Mouse (Mus musculus): ENCODE measurements around the gene 4833427G06Rik. TPM values are rescaled to one million over a fixed set of nuclear protein-coding genes. Genes with fewer than 3 reads are reported as not detected.

Gene 4833427G06Rik
- polyA plus RNA-seq, 1 experiment = 39.0 TPM

DNA sequence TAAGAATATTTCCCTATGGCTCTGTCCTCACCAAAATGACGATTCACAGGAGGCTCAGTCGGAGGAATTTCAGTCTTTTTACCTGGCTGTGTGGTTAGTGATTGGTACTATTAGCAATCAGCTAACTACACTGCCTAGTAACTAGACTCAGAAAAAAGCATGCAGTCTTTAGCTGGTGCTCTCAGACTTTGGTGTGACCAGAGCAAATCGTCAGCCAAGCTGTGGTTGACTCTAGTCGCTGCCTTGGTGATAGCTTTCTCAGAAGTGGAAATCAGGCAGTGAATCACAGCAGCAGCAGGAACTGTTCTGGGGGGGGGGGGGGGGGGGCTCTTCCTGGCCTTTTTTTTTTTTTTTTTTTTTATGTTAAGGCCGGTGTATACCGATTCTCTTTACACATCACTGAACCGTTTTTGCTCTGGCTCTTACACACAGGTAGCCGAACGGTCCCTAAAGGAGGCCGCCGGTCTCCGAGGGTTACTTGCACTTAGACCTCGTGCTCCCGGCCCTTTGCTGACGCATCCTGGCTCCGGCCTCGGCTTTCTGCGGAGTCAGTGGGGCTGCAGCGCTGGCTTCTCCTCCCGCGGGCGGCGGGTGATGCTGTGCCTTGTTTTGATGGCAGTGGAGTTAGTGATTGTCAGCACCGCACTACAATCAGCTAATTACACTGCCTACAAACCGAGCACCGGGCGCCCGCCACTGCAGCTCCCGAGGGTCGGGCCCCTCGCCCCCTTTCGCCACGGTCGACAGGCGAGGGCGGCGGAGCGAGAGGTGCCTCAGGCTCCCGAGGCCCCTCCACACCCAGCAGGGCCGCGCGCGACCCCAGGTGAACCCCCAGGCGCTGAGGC, 1.3 kb upstream of the 4833427G06Rik start:
- peaks cover 2% of the 10 kb centered on the region; the same call in 1 of the 2 replicates for H3K36me3 ChIP-seq (ENCODE audit: control insufficient read depth, insufficient read depth, low read length)
- peak; percentile 37; the same call in 1 of the 2 replicates for TF ChIP-seq POLR2A (IDR thresholded peaks at IDR 0.05; ENCODE audit: control insufficient read depth, low read depth, low read length)
- no peak for TF ChIP-seq CTCF (IDR thresholded peaks at IDR 0.05; ENCODE audit: control insufficient read depth, insufficient read depth, insufficient replicate concordance, low read depth, low read length)
- peak overlapping the region; percentile 92 for H3K4me3 ChIP-seq (ENCODE audit: control insufficient read depth, low read depth, low read length)
- H3K27ac ChIP-seq (ENCODE audit: control insufficient read depth, insufficient read depth, low read depth, low read length) = peak overlapping the region; percentile 99
- H3K27me3 ChIP-seq (ENCODE audit: control insufficient read depth, insufficient read depth, low read length) = no peaks in the 10 kb centered on the region
- peaks cover 4% of the 10 kb centered on the region; the same call in 1 of the 2 replicates for H3K4me1 ChIP-seq (ENCODE audit: control insufficient read depth, insufficient read depth, low read length)

DNA sequence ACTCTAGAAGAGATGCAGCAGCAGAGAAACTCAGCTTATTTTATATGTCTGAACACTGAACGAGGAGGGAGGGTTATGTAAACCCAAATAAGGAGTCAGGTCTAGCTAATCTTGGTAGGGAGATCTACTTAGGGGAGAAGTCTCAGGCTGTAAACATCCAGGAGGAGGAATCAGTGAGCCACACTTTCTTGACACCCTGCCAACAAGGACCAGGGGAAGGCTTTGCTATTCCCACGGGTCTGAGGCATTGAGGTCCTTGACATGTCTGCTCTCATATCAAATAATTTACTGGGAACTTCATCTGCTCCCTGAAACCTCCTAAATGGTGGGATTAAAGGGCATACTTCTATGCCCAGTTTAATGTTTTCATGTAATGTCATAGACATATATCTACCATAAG, 5.6 kb downstream of the 4833427G06Rik start:
- Histone ChIP-seq H3K27me3 (ENCODE audit: control insufficient read depth, insufficient read depth, low read length) (no peaks in the 10 kb centered on the region), H3K4me3 (ENCODE audit: control insufficient read depth, low read depth, low read length) (no peak overlapping the region), H3K4me1 (ENCODE audit: control insufficient read depth, insufficient read depth, low read length) (no peaks in the 10 kb centered on the region), H3K36me3 (ENCODE audit: control insufficient read depth, insufficient read depth, low read length) (peaks cover 1% of the 10 kb centered on the region), H3K27ac (ENCODE audit: control insufficient read depth, insufficient read depth, low read depth, low read length) (no peak overlapping the region)
- TF ChIP-seq POLR2A (IDR thresholded peaks at IDR 0.05; ENCODE audit: control insufficient read depth, low read depth, low read length) (no peak), CTCF (IDR thresholded peaks at IDR 0.05; ENCODE audit: control insufficient read depth, insufficient read depth, insufficient replicate concordance, low read depth, low read length) (no peak)

DNA sequence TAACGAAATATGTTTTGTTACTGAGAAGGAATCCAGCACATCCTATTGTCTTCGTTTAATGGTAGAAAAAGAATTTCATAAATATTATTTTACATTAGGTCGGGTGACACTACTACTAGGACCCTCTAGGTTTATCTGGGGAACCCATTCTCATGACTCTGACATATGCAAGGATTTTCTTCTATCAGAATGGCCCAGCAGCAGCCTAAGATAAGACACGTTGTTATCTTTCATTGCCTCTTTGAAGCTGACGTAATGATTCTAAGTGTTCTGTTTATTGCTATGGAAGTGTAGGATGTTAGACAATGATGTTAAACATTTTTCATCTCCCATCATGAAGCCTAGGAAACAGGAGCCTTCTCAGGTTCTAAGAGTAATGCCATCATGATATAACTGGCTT, 8.2 kb downstream of the 4833427G06Rik start:
- Histone ChIP-seq H3K27ac (ENCODE audit: control insufficient read depth, insufficient read depth, low read depth, low read length) (no peak overlapping the region), H3K4me3 (ENCODE audit: control insufficient read depth, low read depth, low read length) (no peak overlapping the region), H3K4me1 (ENCODE audit: control insufficient read depth, insufficient read depth, low read length) (no peaks in the 10 kb centered on the region), H3K36me3 (ENCODE audit: control insufficient read depth, insufficient read depth, low read length) (peaks cover 1% of the 10 kb centered on the region), H3K27me3 (ENCODE audit: control insufficient read depth, insufficient read depth, low read length) (no peaks in the 10 kb centered on the region)
- TF ChIP-seq CTCF (IDR thresholded peaks at IDR 0.05; ENCODE audit: control insufficient read depth, insufficient read depth, insufficient replicate concordance, low read depth, low read length) (no peak), POLR2A (IDR thresholded peaks at IDR 0.05; ENCODE audit: control insufficient read depth, low read depth, low read length) (no peak)

DNA sequence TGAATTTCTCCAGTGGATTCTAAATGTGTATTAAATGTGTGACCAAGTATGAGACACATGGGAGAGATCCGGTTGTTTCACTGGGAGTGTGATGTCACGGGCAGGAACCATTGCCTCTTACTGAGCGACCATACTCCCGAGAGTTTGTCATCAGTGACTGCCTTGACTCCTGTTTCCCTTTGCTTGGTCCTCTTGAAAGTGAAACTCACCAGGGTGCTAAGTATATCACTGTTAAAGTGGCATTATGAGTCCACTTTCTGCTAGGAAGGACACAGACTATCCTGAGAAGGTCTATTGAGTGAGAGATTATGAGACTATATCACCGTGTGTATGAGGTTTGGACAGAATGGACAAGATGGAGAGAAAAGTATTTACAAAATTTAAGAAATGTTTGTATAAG, 20.3 kb downstream of the 4833427G06Rik start:
- H3K4me1 ChIP-seq (ENCODE audit: control insufficient read depth, insufficient read depth, low read length) = peaks cover 6% of the 10 kb centered on the region
- H3K27me3 ChIP-seq (ENCODE audit: control insufficient read depth, insufficient read depth, low read length) = no peaks in the 10 kb centered on the region
- no peak overlapping the region for H3K27ac ChIP-seq (ENCODE audit: control insufficient read depth, insufficient read depth, low read depth, low read length)
- no peak overlapping the region for H3K4me3 ChIP-seq (ENCODE audit: control insufficient read depth, low read depth, low read length)
- no peak for TF ChIP-seq CTCF (IDR thresholded peaks at IDR 0.05; ENCODE audit: control insufficient read depth, insufficient read depth, insufficient replicate concordance, low read depth, low read length)
- TF ChIP-seq POLR2A (IDR thresholded peaks at IDR 0.05; ENCODE audit: control insufficient read depth, low read depth, low read length) = no peak
- H3K36me3 ChIP-seq (ENCODE audit: control insufficient read depth, insufficient read depth, low read length) = no peaks in the 10 kb centered on the region

DNA sequence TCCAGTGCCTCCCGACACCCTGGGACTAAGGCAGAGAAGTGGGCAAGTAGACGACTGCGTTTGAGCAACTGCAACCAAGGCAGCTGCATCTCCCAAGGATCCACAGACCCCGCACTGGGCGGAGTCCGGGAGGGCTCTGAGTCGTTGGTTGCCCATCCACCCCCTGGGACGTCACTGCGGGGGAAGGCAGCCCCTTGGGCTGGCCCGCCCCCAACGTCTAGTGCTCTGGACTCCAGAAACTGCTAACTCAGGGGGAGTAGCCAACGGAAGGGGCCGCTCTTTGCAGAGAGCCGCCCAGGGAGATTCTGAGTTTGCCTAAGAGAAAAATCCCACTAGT, 24.9 kb downstream of the 4833427G06Rik start, which contains the start of gene Layn:
TSS of gene Layn (minus strand) at position 116 of the 337 bp plus-strand sequence.
- no peaks in the 10 kb centered on the region for H3K27me3 ChIP-seq (ENCODE audit: control insufficient read depth, insufficient read depth, low read length)
- H3K4me3 ChIP-seq (ENCODE audit: control insufficient read depth, low read depth, low read length) = peak within 1 kb of the TSS; percentile 66
- no peak within 1 kb of the TSS; the same call in 1 of the 2 replicates for H3K27ac ChIP-seq (ENCODE audit: control insufficient read depth, insufficient read depth, low read depth, low read length)
- H3K4me1 ChIP-seq (ENCODE audit: control insufficient read depth, insufficient read depth, low read length) = peaks cover 9% of the 10 kb centered on the region
- TF ChIP-seq POLR2A (IDR thresholded peaks at IDR 0.05; ENCODE audit: control insufficient read depth, low read depth, low read length) (no peak), CTCF (IDR thresholded peaks at IDR 0.05; ENCODE audit: control insufficient read depth, insufficient read depth, insufficient replicate concordance, low read depth, low read length) (no peak)
- H3K36me3 ChIP-seq (ENCODE audit: control insufficient read depth, insufficient read depth, low read length) = no peaks in the 10 kb centered on the region

DNA sequence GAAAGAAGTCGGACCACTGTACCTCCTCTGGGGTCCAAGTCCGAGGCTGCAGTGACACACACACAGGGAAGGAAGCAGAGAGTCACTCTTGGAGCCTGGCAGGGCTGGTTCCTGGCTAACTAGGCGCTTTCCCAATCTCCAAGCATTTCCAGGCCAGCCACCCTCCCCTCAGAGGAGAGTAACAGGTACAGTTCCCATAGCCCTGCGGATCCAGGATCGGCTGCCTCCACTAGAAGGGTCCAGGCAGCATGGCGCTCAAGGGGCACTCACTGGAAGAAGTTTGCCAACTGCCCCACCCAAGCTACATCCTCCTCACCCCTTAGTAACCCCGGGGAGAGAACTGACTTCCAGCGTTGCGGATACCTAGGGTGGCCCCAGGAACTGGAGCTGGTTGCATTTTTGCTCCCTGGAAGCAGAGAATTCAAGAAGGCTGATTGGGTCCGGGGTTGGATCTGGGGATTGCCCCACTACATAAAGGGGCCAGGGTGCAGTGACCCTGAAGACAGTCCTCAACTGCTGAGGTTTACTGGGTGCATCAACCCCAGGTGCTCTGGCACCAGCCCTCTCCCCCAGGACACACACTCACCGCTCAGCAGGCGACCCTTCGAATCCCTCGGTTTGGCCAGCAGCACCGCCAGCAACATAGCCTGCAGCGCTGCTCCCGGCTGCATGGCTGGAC, 25.4 kb downstream of the 4833427G06Rik start:
- no peaks in the 10 kb centered on the region for H3K27me3 ChIP-seq (ENCODE audit: control insufficient read depth, insufficient read depth, low read length)
- peaks cover 9% of the 10 kb centered on the region for H3K4me1 ChIP-seq (ENCODE audit: control insufficient read depth, insufficient read depth, low read length)
- no peaks in the 10 kb centered on the region for H3K36me3 ChIP-seq (ENCODE audit: control insufficient read depth, insufficient read depth, low read length)
- H3K27ac ChIP-seq (ENCODE audit: control insufficient read depth, insufficient read depth, low read depth, low read length) = no peak overlapping the region; the same call in 1 of the 2 replicates
- TF ChIP-seq CTCF (IDR thresholded peaks at IDR 0.05; ENCODE audit: control insufficient read depth, insufficient read depth, insufficient replicate concordance, low read depth, low read length) (no peak), POLR2A (IDR thresholded peaks at IDR 0.05; ENCODE audit: control insufficient read depth, low read depth, low read length) (no peak)
- peak overlapping the region; percentile 66 for H3K4me3 ChIP-seq (ENCODE audit: control insufficient read depth, low read depth, low read length)

DNA sequence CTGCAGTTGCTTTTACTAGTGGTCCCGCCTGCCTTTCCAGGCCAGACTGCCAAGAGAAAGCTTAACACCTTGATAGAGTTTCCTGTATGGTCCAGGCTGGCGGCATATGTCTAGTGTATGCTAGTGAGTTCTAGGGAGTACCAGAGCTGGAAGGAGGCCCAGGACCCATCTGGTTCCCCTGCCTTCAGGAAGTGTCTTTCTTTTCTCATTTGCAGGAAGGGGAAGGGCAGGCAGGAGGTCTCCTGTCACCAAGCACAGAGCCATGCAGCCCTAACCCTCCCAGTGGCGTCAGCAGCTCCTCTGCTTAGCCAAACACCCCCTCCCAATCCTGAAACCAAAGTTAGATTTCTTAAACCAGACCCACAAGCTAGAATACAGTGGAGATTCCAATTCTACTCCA, 26.1 kb downstream of the 4833427G06Rik start:
- TF ChIP-seq CTCF (IDR thresholded peaks at IDR 0.05; ENCODE audit: control insufficient read depth, insufficient read depth, insufficient replicate concordance, low read depth, low read length) = no peak
- TF ChIP-seq POLR2A (IDR thresholded peaks at IDR 0.05; ENCODE audit: control insufficient read depth, low read depth, low read length) = no peak
- H3K4me3 ChIP-seq (ENCODE audit: control insufficient read depth, low read depth, low read length) = no peak overlapping the region
- H3K27ac ChIP-seq (ENCODE audit: control insufficient read depth, insufficient read depth, low read depth, low read length) = no peak overlapping the region
- H3K27me3 ChIP-seq (ENCODE audit: control insufficient read depth, insufficient read depth, low read length) = no peaks in the 10 kb centered on the region
- H3K4me1 ChIP-seq (ENCODE audit: control insufficient read depth, insufficient read depth, low read length) = peaks cover 9% of the 10 kb centered on the region
- H3K36me3 ChIP-seq (ENCODE audit: control insufficient read depth, insufficient read depth, low read length) = no peaks in the 10 kb centered on the region
